Mouse (Mus musculus) skeletal muscle tissue, postnatal 0 days (tissue): ENCODE data around the gene Tnfsf12. TPM values are rescaled to one million over a fixed set of nuclear protein-coding genes. Genes with fewer than 3 reads are reported as not detected.

ENCODE experiments used
- microRNA counts: library from miRNA; unstranded; fragments of <30 nt; microRNA quantifications from one replicate; lab custom pipeline; 2015
- microRNA-seq, 2 experiments: library from miRNA; unstranded; fragments of <30 nt; microRNA quantifications; one replicate each; pipeline ENCODE4; 2016
- polyA plus RNA-seq: library from polyadenylated mRNA; unstranded; fragments of >200 nt; fragmentation: Nextera tagmentation; extraction: Ambion mirVana; gene quantifications from 2 replicates; pipeline ENCODE4 v1.2.1, GENCODE M21; 2015

Tnfsf12 gene
- polyA plus RNA-seq, result 11.5 and 13.1 TPM in 2 replicates

GRCm38 (mm10) chr11:69695361-69696181 is at the start of gene Tnfsf12, which contains the start of gene Tnfsfm13:
Tnfsf12 (minus strand) TSS chr11:69695849.
Tnfsfm13 (minus strand) TSS chr11:69696098.

GRCm38 (mm10) chr11:69685526-69686148 is 10.0 kb downstream of the Tnfsf12 start, which contains the start of gene Tnfsf13:
Tnfsf13 (minus strand) TSS chr11:69685784.

GRCm38 (mm10) chr11:69681314-69682208 is 14.1 kb downstream of the Tnfsf12 start, which contains the start of gene Senp3:
Senp3 (minus strand) TSS chr11:69682084.

GRCm38 (mm10) chr11:69672211-69672706 is 23.4 kb downstream of the Tnfsf12 start, which contains the start of gene Eif4a1:
Eif4a1 (minus strand) TSS chr11:69672423.

GRCm38 (mm10) chr11:69665961-69666664 is 29.5 kb downstream of the Tnfsf12 start, which contains the start of gene Cd68:
Cd68 (minus strand) TSS chr11:69666153.

GRCm38 (mm10) chr11:69662213-69662966 is 33.3 kb downstream of the Tnfsf12 start, which contains the start of gene Mpdu1:
Mpdu1 (minus strand) TSS chr11:69662642.

GRCm38 (mm10) chr11:69655264-69656064 is 40.2 kb downstream of the Tnfsf12 start, which contains the start of gene Sox15:
Sox15 (plus strand) TSS chr11:69655314.

MicroRNA genes within 50 kb of the gene (microRNA counts, 519-probe panel; counts per million panel counts)
- 296 counts per million, percentile 58 among the panel's probes with 10 or more counts for microRNA mmu-miR-1934 (lab: Ali Mortazavi, UCI)

Small RNA genes lying within 50 kb of the gene (microRNA-seq; reads per million reads assigned to microRNA genes)
- gene Mir1934, result 1.2 to 1.5 reads per million in 2 experiments

Other genes starting within 250 kb of the Tnfsf12 start
- 0.36 and 0.65 TPM in 2 replicates for gene Dnah2, start 146.7 kb downstream of the Tnfsf12 start, polyA plus RNA-seq
- 0.50 and 0.89 TPM in 2 replicates for gene Efnb3, start 135.6 kb downstream of the Tnfsf12 start, polyA plus RNA-seq
- gene Wrap53, start 115.6 kb downstream of the Tnfsf12 start, polyA plus RNA-seq, result 5.3 and 7.8 TPM in 2 replicates
- gene Trp53, start 115.5 kb downstream of the Tnfsf12 start, polyA plus RNA-seq, result 34.5 and 37.5 TPM in 2 replicates
- gene Atp1b2, start 89.9 kb downstream of the Tnfsf12 start, polyA plus RNA-seq, result 74.2 and 78.6 TPM in 2 replicates
- gene Shbg, start 77.9 kb downstream of the Tnfsf12 start, polyA plus RNA-seq, result 0.45 and 0.63 TPM in 2 replicates
- 12.4 and 15.9 TPM in 2 replicates for gene Sat2, start 73.8 kb downstream of the Tnfsf12 start, polyA plus RNA-seq
- 19.9 and 21.3 TPM in 2 replicates for gene Fxr2, start 62.9 kb downstream of the Tnfsf12 start, polyA plus RNA-seq
- gene Sox15, start 40.5 kb downstream of the Tnfsf12 start, polyA plus RNA-seq, result 0.16 TPM in 1 of 2 replicates, not detected in the other
- gene Mpdu1, start 33.2 kb downstream of the Tnfsf12 start, polyA plus RNA-seq, result 29.7 and 47.4 TPM in 2 replicates
- 16.2 and 25.5 TPM in 2 replicates for gene Cd68, start 29.7 kb downstream of the Tnfsf12 start, polyA plus RNA-seq
- 167 and 224 TPM in 2 replicates for gene Eif4a1, start 23.4 kb downstream of the Tnfsf12 start, polyA plus RNA-seq
- gene Senp3, start 13.8 kb downstream of the Tnfsf12 start, polyA plus RNA-seq, result 26.4 and 29.2 TPM in 2 replicates
- gene Tnfsf13, start 10.1 kb downstream of the Tnfsf12 start, polyA plus RNA-seq, result 0.65 and 0.67 TPM in 2 replicates
- 5.9 and 6.9 TPM in 2 replicates for gene Tnfsfm13, start 249 bp upstream of the Tnfsf12 start, polyA plus RNA-seq
- 9.3 and 10.3 TPM in 2 replicates for gene Polr2a, start 62.8 kb upstream of the Tnfsf12 start, polyA plus RNA-seq
- not detected in 2 replicates for gene Slc35g3, start 66.1 kb upstream of the Tnfsf12 start, polyA plus RNA-seq
- 2.5 and 2.9 TPM in 2 replicates for gene Zbtb4, start 70.1 kb upstream of the Tnfsf12 start, polyA plus RNA-seq
- 79.0 and 95.8 TPM in 2 replicates for gene Chrnb1, start 100.1 kb upstream of the Tnfsf12 start, polyA plus RNA-seq
- gene Fgf11, start 106.0 kb upstream of the Tnfsf12 start, polyA plus RNA-seq, result 1.5 and 2.2 TPM in 2 replicates
- gene Tmem102, start 109.8 kb upstream of the Tnfsf12 start, polyA plus RNA-seq, result 0.31 and 0.45 TPM in 2 replicates
- not detected in 2 replicates for gene Gm39566, start 119.4 kb upstream of the Tnfsf12 start, polyA plus RNA-seq
- not detected in 2 replicates for gene Spem2, start 122.6 kb upstream of the Tnfsf12 start, polyA plus RNA-seq
- not detected in 2 replicates for gene Spem1, start 126.3 kb upstream of the Tnfsf12 start, polyA plus RNA-seq
- 2.1 TPM in 2 replicates for gene Nlgn2, start 141.9 kb upstream of the Tnfsf12 start, polyA plus RNA-seq
- gene Tmem256, start 142.7 kb upstream of the Tnfsf12 start, polyA plus RNA-seq, result 242 and 272 TPM in 2 replicates
- gene Plscr3, start 150.5 kb upstream of the Tnfsf12 start, polyA plus RNA-seq, result 36.6 and 44.6 TPM in 2 replicates
- gene Tnk1, start 162.9 kb upstream of the Tnfsf12 start, polyA plus RNA-seq, result 0.09 and 0.46 TPM in 2 replicates
- gene Tmem95, start 182.2 kb upstream of the Tnfsf12 start, polyA plus RNA-seq, result not detected in 2 replicates
- gene Kctd11, start 185.6 kb upstream of the Tnfsf12 start, polyA plus RNA-seq, result 2.6 and 3.6 TPM in 2 replicates
- 0.34 and 0.46 TPM in 2 replicates for gene Acap1, start 199.7 kb upstream of the Tnfsf12 start, polyA plus RNA-seq
- 1.8 and 2.4 TPM in 2 replicates for gene 2810408A11Rik, start 205.1 kb upstream of the Tnfsf12 start, polyA plus RNA-seq
- gene Neurl4, start 205.2 kb upstream of the Tnfsf12 start, polyA plus RNA-seq, result 3.0 and 3.3 TPM in 2 replicates
- 41.9 and 42.1 TPM in 2 replicates for gene Gps2, start 218.0 kb upstream of the Tnfsf12 start, polyA plus RNA-seq
- gene Eif5a, start 226.1 kb upstream of the Tnfsf12 start, polyA plus RNA-seq, result 952 and 1,117 TPM in 2 replicates
- 0.78 and 0.85 TPM in 2 replicates for gene Ybx2, start 239.9 kb upstream of the Tnfsf12 start, polyA plus RNA-seq